Comparison of ENCODE assay signal across 28 mouse cellular contexts in the genomic region with DNA sequence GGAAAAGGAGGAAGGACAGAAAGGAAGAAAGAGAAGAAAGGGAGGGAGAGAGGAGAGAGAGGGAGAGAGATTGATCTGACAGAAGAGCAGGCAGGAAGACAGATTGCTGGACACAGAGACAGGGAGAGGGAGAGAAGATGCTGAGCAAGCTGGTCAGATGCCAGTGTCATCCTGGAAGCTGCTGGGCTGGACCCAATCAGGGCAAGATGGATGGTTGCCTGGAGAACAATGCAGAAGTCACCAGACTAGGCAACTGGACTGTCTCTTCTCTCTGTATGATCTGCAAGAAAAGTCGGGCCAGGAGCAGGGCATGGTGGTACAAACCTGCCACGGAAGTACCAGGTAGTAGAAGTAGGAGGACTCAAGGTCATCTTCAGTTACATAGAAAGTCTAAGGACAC. TPM values are rescaled to one million over a fixed set of nuclear protein-coding genes. Genes with fewer than 3 reads are reported as not detected.
"Had no signal": no experiment of that assay in that cellular context is flagged by ENCODE, and none has a peak within 500 bp of the region (broad histone marks: within the 10 kb centered on the region; RNA-seq: fewer than 3 reads in every experiment).

No protein-coding gene starts in this region.

- H3K9me3 ChIP-seq: limb, embryonic 12.5 days; limb, embryonic 15.5 days; liver, embryonic 13.5 days; midbrain, embryonic 12.5 days; midbrain, embryonic 15.5 days; neural tube, embryonic 12.5 days; neural tube, embryonic 15.5 days had no signal

- H3K27me3 ChIP-seq: limb, embryonic 12.5 days; limb, embryonic 15.5 days; liver, embryonic 13.5 days; midbrain, embryonic 12.5 days; midbrain, embryonic 15.5 days; neural tube, embryonic 12.5 days; neural tube, embryonic 15.5 days had no signal

- H3K4me2 ChIP-seq: limb, embryonic 12.5 days; limb, embryonic 15.5 days; liver, embryonic 13.5 days; lung, embryonic 14.5 days; midbrain, embryonic 12.5 days; midbrain, embryonic 15.5 days; neural tube, embryonic 12.5 days; neural tube, embryonic 15.5 days had no signal

- ATAC-seq: lung, postnatal 0 days; midbrain, embryonic 15.5 days had no signal

- H3K4me1 ChIP-seq: neural tube, embryonic 12.5 days had no signal

- H3K36me3 ChIP-seq: limb, embryonic 12.5 days; limb, embryonic 15.5 days; liver, embryonic 13.5 days; midbrain, embryonic 12.5 days; midbrain, embryonic 15.5 days; neural tube, embryonic 12.5 days; neural tube, embryonic 15.5 days had no signal

- H3K9ac ChIP-seq: limb, embryonic 12.5 days; limb, embryonic 15.5 days; liver, embryonic 13.5 days; lung, embryonic 14.5 days; midbrain, embryonic 12.5 days; midbrain, embryonic 15.5 days; neural tube, embryonic 12.5 days; neural tube, embryonic 15.5 days had no signal

- DNase-seq: kidney, adult 2 months; kidney, postnatal 25 days; layer of hippocampus, adult 9-11 months; liver, embryonic 13.5 days; lung, embryonic 14.5 days; right cerebral cortex, adult 18-20 months; right cerebral cortex, postnatal 14 days; right cerebral cortex, postnatal 4 days; thymus, adult 2 months; thymus, postnatal 14 days; thymus, postnatal 4 days had no signal

- H3K4me3 ChIP-seq: layer of hippocampus, adult 2 months; limb, embryonic 12.5 days; limb, embryonic 15.5 days; liver, embryonic 13.5 days; midbrain, embryonic 12.5 days; midbrain, embryonic 15.5 days; neural tube, embryonic 12.5 days; neural tube, embryonic 15.5 days had no signal

- H3K27ac ChIP-seq: kidney, postnatal 0 days; layer of hippocampus, adult 2 months; limb, embryonic 12.5 days; limb, embryonic 15.5 days; liver, embryonic 13.5 days; midbrain, embryonic 12.5 days; midbrain, embryonic 15.5 days; neural tube, embryonic 12.5 days; neural tube, embryonic 15.5 days; stomach, postnatal 0 days had no signal

RNA-seq across cellular contexts. Expression of a gene that starts 27.1 kb away (rescaled TPM):
- total RNA-seq: layer of hippocampus, adult 2 months; layer of hippocampus, postnatal 25 days; left cerebral cortex, adult 18-20 months; left cerebral cortex, postnatal 10 days; left cerebral cortex, postnatal 36 days had no signal
- polyA plus RNA-seq: kidney, embryonic 14.5 days; large intestine, adult 2 months; limb, embryonic 12.5 days; liver, embryonic 13.5 days; lung, embryonic 14.5 days; midbrain, embryonic 12.5 days; neural tube, embryonic 12.5 days; stomach, embryonic 14.5 days; stomach, postnatal 0 days had no signal
